Mouse (Mus musculus): ENCODE results near the gene Prickle1. TPM values are rescaled to one million over a fixed set of nuclear protein-coding genes. Genes with fewer than 3 reads are reported as not detected.

The Prickle1 gene
- polyA plus RNA-seq, 1 experiment: 8.0 TPM

DNA sequence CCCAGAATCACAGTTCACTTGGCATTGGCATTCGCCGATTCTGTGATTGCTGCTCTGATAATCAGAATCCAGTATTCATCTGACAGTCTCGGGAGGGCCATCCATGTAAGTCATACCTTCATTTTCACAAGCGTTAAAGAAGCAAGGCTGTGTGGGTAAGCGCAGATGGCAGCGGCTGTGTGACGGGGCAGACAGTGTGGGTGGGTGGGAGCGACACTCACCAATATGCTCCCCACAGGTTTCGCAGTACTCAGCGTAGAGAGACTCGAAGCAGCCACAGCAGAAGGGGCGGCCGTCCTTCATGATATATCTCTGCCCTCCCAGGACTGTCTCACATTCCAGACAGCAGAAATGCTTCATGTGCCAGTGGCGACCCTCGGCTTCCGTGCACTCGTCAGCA lies 90.9 kb downstream of the Prickle1 start:
- TF ChIP-seq MYOD1 (IDR thresholded peaks at IDR 0.05; ENCODE audit: control insufficient read depth in 1 of 3, insufficient read length in 2 of 3, low read depth in 2 of 3) (no peak), E2F4 (IDR thresholded peaks at IDR 0.05; ENCODE audit: insufficient read depth) (no peak), POLR2A (IDR thresholded peaks at IDR 0.05; ENCODE audit: insufficient read length, low read depth) (no peak), MAX (IDR thresholded peaks at IDR 0.05; ENCODE audit: low read depth) (no peak), POLR2AphosphoS2 (IDR thresholded peaks at IDR 0.05; ENCODE audit: insufficient read length, low read depth) (no peak), SRF (IDR thresholded peaks at IDR 0.05; ENCODE audit: control insufficient read depth, insufficient read length, low read depth) (no peak), MYOG (IDR thresholded peaks at IDR 0.05; ENCODE audit: control insufficient read depth in 1 of 3, insufficient read depth in 1 of 3, insufficient read length in 2 of 3, low read depth in 2 of 3) (no peak)
- peaks cover 10% of the 10 kb centered on the region for H3K36me3 ChIP-seq (ENCODE audit: control insufficient read depth, insufficient read depth)
- H3K4me2 ChIP-seq (ENCODE audit: low read depth): no peak overlapping the region
- no peak overlapping the region for H3K4me3 ChIP-seq
- no peak overlapping the region for H3ac ChIP-seq (ENCODE audit: control insufficient read depth, insufficient read length)
- no peaks in the 10 kb centered on the region for H3K27me3 ChIP-seq (ENCODE audit: control insufficient read depth, insufficient read depth, insufficient read length)
- H3K79me2 ChIP-seq (ENCODE audit: control insufficient read depth, insufficient read depth): no peaks in the 10 kb centered on the region

DNA sequence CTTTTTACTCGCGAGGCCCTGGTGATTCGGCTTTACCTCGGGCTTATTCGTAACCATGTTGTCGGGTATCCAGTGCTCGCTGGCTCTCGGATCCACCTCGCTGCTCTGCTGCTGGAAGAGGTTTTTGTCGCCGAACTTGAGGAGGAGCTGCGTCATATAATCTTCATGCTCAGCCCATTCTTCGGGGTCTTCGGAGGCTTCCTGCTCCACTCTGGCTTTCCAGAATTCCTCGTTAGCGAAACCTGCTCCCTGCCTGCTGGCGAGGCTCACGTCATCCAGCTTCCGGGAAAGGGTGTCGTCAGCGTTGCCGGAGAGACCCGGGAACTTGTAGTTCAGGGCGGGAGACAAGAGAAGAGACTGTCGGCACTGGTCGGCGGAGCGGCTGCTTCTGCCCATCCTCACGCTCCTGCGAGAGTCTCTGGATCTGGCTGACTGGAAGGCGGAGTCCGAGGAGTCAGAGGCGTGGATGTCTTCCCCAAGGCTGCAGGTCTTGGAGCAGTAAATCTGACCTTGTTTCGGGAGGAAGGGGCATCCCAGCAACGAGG lies 92.4 kb downstream of the Prickle1 start:
- no peak overlapping the region for H3K4me3 ChIP-seq
- no peak overlapping the region for H3K4me2 ChIP-seq (ENCODE audit: low read depth)
- H3K79me2 ChIP-seq (ENCODE audit: control insufficient read depth, insufficient read depth): no peaks in the 10 kb centered on the region
- no peaks in the 10 kb centered on the region for H3K27me3 ChIP-seq (ENCODE audit: control insufficient read depth, insufficient read depth, insufficient read length)
- peaks cover 10% of the 10 kb centered on the region for H3K36me3 ChIP-seq (ENCODE audit: control insufficient read depth, insufficient read depth)
- H3ac ChIP-seq (ENCODE audit: control insufficient read depth, insufficient read length): no peak overlapping the region
- TF ChIP-seq MYOG (IDR thresholded peaks at IDR 0.05; ENCODE audit: control insufficient read depth in 1 of 3, insufficient read depth in 1 of 3, insufficient read length in 2 of 3, low read depth in 2 of 3) (no peak), USF1 (IDR thresholded peaks at IDR 0.05; ENCODE audit: low read depth) (no peak), CEBPB (IDR thresholded peaks at IDR 0.05; ENCODE audit: insufficient read depth, poor library complexity, severe bottlenecking) (no peak), MYOD1 (IDR thresholded peaks at IDR 0.05; ENCODE audit: control insufficient read depth in 1 of 3, insufficient read length in 2 of 3, low read depth in 2 of 3) (no peak), TCF3 (IDR thresholded peaks at IDR 0.05; ENCODE audit: insufficient read length, low read depth) (no peak), SRF (IDR thresholded peaks at IDR 0.05; ENCODE audit: control insufficient read depth, insufficient read length, low read depth) (no peak), POLR2AphosphoS2 (IDR thresholded peaks at IDR 0.05; ENCODE audit: insufficient read length, low read depth) (no peak), REST (IDR thresholded peaks at IDR 0.05; ENCODE audit: insufficient read depth, insufficient read length) (no peak), POLR2A (IDR thresholded peaks at IDR 0.05; ENCODE audit: insufficient read length, low read depth) (no peak), E2F4 (IDR thresholded peaks at IDR 0.05; ENCODE audit: insufficient read depth) (no peak)

DNA sequence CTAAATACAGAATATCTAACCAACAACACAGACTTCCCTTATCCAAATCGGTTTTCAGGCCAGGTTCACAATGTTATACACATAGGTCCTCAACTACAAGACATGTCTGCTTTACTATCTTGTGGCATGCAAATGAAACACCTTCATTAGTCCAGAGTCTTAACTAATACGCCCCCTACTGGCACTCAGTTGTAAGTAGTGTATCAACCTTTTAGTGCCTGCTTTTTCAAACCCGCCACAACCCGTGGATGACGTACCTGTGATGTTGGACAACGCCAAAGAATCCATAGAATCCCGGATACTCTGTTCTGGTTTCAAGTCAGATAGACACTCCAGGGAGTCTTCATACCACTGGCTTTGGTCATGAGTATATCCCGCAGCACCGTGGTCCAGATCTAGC lies 93.0 kb downstream of the Prickle1 start:
- Histone ChIP-seq H3K27me3 (ENCODE audit: control insufficient read depth, insufficient read depth, insufficient read length) (no peaks in the 10 kb centered on the region), H3ac (ENCODE audit: control insufficient read depth, insufficient read length) (no peak overlapping the region), H3K4me2 (ENCODE audit: low read depth) (no peak overlapping the region), H3K79me2 (ENCODE audit: control insufficient read depth, insufficient read depth) (no peaks in the 10 kb centered on the region), H3K36me3 (ENCODE audit: control insufficient read depth, insufficient read depth) (peaks cover 16% of the 10 kb centered on the region), H3K4me3 (no peak overlapping the region)
- TF ChIP-seq POLR2AphosphoS2 (IDR thresholded peaks at IDR 0.05; ENCODE audit: insufficient read length, low read depth): no peak
- TF ChIP-seq TCF12 (IDR thresholded peaks at IDR 0.05; ENCODE audit: insufficient read depth, poor library complexity, severe bottlenecking): no peak
- TF ChIP-seq USF1 (IDR thresholded peaks at IDR 0.05; ENCODE audit: low read depth): no peak
- TF ChIP-seq MYOG (IDR thresholded peaks at IDR 0.05; ENCODE audit: control insufficient read depth in 1 of 3, insufficient read depth in 1 of 3, insufficient read length in 2 of 3, low read depth in 2 of 3): no peak
- no peak for TF ChIP-seq CEBPB (IDR thresholded peaks at IDR 0.05; ENCODE audit: insufficient read depth, poor library complexity, severe bottlenecking)
- TF ChIP-seq SRF (IDR thresholded peaks at IDR 0.05; ENCODE audit: control insufficient read depth, insufficient read length, low read depth): no peak
- no peak for TF ChIP-seq E2F4 (IDR thresholded peaks at IDR 0.05; ENCODE audit: insufficient read depth)
- no peak for TF ChIP-seq MYOD1 (IDR thresholded peaks at IDR 0.05; ENCODE audit: control insufficient read depth in 1 of 3, insufficient read length in 2 of 3, low read depth in 2 of 3)
- no peak for TF ChIP-seq POLR2A (IDR thresholded peaks at IDR 0.05; ENCODE audit: insufficient read length, low read depth)
- TF ChIP-seq REST (IDR thresholded peaks at IDR 0.05; ENCODE audit: insufficient read depth, insufficient read length): no peak
- no peak for TF ChIP-seq MAX (IDR thresholded peaks at IDR 0.05; ENCODE audit: low read depth)
- no peak for TF ChIP-seq TCF3 (IDR thresholded peaks at IDR 0.05; ENCODE audit: insufficient read length, low read depth)

DNA sequence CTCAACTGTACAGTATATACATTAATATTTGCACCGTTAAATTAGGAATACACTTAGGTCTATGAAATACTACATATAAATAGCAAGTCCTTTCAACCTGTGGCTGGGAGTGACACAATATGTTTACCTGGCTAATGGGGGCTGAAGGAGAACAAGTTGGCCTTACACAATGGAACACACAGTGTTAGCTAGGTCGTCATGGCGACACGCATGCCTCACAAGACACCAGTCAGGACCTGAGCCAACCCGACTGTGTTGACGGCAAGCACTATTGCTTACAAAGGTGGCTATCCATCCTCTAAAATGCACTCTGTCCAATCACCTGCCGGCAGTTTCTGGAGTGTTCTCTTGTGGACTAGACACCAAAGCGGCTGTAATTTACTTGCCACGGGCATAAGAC lies 95.8 kb downstream of the Prickle1 start:
- H3K4me2 ChIP-seq (ENCODE audit: low read depth): no peak overlapping the region
- H3K36me3 ChIP-seq (ENCODE audit: control insufficient read depth, insufficient read depth): peaks cover 19% of the 10 kb centered on the region
- no peaks in the 10 kb centered on the region for H3K27me3 ChIP-seq (ENCODE audit: control insufficient read depth, insufficient read depth, insufficient read length)
- H3K79me2 ChIP-seq (ENCODE audit: control insufficient read depth, insufficient read depth): no peaks in the 10 kb centered on the region
- H3ac ChIP-seq (ENCODE audit: control insufficient read depth, insufficient read length): no peak overlapping the region
- H3K4me3 ChIP-seq: no peak overlapping the region
- TF ChIP-seq TCF3 (IDR thresholded peaks at IDR 0.05; ENCODE audit: insufficient read length, low read depth) (no peak), MYOG (IDR thresholded peaks at IDR 0.05; ENCODE audit: control insufficient read depth in 1 of 3, insufficient read depth in 1 of 3, insufficient read length in 2 of 3, low read depth in 2 of 3) (no peak), REST (IDR thresholded peaks at IDR 0.05; ENCODE audit: insufficient read depth, insufficient read length) (no peak), CEBPB (IDR thresholded peaks at IDR 0.05; ENCODE audit: insufficient read depth, poor library complexity, severe bottlenecking) (no peak)

DNA sequence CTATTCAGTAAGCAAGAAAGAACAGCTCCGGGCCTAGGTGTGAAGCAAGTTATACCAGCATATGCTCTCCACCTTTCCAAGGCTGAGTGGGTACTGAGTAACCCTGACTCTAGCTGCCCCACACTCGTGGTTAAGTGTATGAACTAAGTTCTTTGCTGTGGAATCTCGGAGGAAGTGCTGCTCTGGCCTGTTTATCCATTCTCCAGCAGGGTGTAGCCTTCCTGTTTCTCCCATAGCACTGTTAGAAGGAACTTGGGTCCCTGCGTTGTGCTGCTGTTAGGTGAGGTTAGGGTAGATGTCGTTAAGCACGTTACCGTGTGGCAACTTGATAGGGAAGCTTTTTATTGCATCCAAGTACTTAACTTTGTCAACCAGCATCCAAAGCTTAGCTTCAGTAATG lies 101.0 kb downstream of the Prickle1 start:
- H3K4me2 ChIP-seq (ENCODE audit: low read depth): no peak overlapping the region
- H3K36me3 ChIP-seq (ENCODE audit: control insufficient read depth, insufficient read depth): peaks cover 9% of the 10 kb centered on the region
- TF ChIP-seq TCF3 (IDR thresholded peaks at IDR 0.05; ENCODE audit: insufficient read length, low read depth) (no peak), SRF (IDR thresholded peaks at IDR 0.05; ENCODE audit: control insufficient read depth, insufficient read length, low read depth) (no peak), REST (IDR thresholded peaks at IDR 0.05; ENCODE audit: insufficient read depth, insufficient read length) (no peak), MAX (IDR thresholded peaks at IDR 0.05; ENCODE audit: low read depth) (no peak), POLR2AphosphoS2 (IDR thresholded peaks at IDR 0.05; ENCODE audit: insufficient read length, low read depth) (no peak), E2F4 (IDR thresholded peaks at IDR 0.05; ENCODE audit: insufficient read depth) (no peak), MYOG (IDR thresholded peaks at IDR 0.05; ENCODE audit: control insufficient read depth in 1 of 3, insufficient read depth in 1 of 3, insufficient read length in 2 of 3, low read depth in 2 of 3) (no peak), CEBPB (IDR thresholded peaks at IDR 0.05; ENCODE audit: insufficient read depth, poor library complexity, severe bottlenecking) (no peak), MYOD1 (IDR thresholded peaks at IDR 0.05; ENCODE audit: control insufficient read depth in 1 of 3, insufficient read length in 2 of 3, low read depth in 2 of 3) (no peak), USF1 (IDR thresholded peaks at IDR 0.05; ENCODE audit: low read depth) (no peak), TCF12 (IDR thresholded peaks at IDR 0.05; ENCODE audit: insufficient read depth, poor library complexity, severe bottlenecking) (no peak)
- H3K79me2 ChIP-seq (ENCODE audit: control insufficient read depth, insufficient read depth): no peaks in the 10 kb centered on the region
- no peak overlapping the region for H3ac ChIP-seq (ENCODE audit: control insufficient read depth, insufficient read length)
- H3K27me3 ChIP-seq (ENCODE audit: control insufficient read depth, insufficient read depth, insufficient read length): no peaks in the 10 kb centered on the region
- no peak overlapping the region for H3K4me3 ChIP-seq
